Mouse (Mus musculus) stomach, embryonic 16.5 days (tissue): ENCODE data around the gene Gphn. TPM values are rescaled to one million over a fixed set of nuclear protein-coding genes. Genes with fewer than 3 reads are reported as not detected.

Experiments
- ATAC-seq: fragments of 200-750 bp; cut with Nextera tagmentation; 2 replicates; pipeline ENCODE4 v1.8.0; 2017; ENCODE audit warnings: moderate number of reproducible peaks, moderate TSS enrichment; ENCODE audit not compliant: insufficient read depth, low FRiP score
- H3K27ac ChIP-seq: fragments of 300-500 bp; sonication (generic); 2 replicates; pipeline ENCODE4 v1.5.1; 2014; ENCODE audit warnings: low read length
- H3K27me3 ChIP-seq: fragments of 300-500 bp; sonication (generic); 2 replicates; pipeline ENCODE4 v1.6.1; 2014; ENCODE audit warnings: low read length, control low read depth, mixed read lengths; ENCODE audit not compliant: control insufficient read depth, insufficient read depth
- H3K36me3 ChIP-seq: fragments of 300-500 bp; sonication (generic); 2 replicates; pipeline ENCODE4 v1.6.1; 2014; ENCODE audit warnings: low read length; ENCODE audit not compliant: control insufficient read depth, insufficient read depth
- H3K4me1 ChIP-seq: fragments of 300-500 bp; sonication (generic); 2 replicates; pipeline ENCODE4 v1.6.1; 2014; ENCODE audit warnings: low read length, control low read depth, mixed read lengths; ENCODE audit not compliant: control insufficient read depth, insufficient read depth
- H3K4me2 ChIP-seq: fragments of 300-500 bp; sonication (generic); 2 replicates; pipeline ENCODE4 v1.6.1; 2014; ENCODE audit warnings: low read depth, low read length, mixed read lengths
- H3K4me3 ChIP-seq: fragments of 300-500 bp; sonication (generic); replicated peaks from 2 replicates; pipeline ENCODE4 v1.5.1; 2014; ENCODE audit warnings: mild to moderate bottlenecking, low read length
- H3K9ac ChIP-seq: fragments of 300-500 bp; sonication (generic); 2 replicates; pipeline ENCODE4 v1.6.1; 2014; ENCODE audit warnings: low read length
- H3K9me3 ChIP-seq: fragments of 300-500 bp; sonication (generic); replicated peaks from 2 replicates; pipeline ENCODE4 v1.6.1; 2016; ENCODE audit warnings: low read length, control low read depth; ENCODE audit not compliant: control insufficient read depth
- whole genome bisulfite sequencing: fragments of 180-500 bp; shearing (Covaris S2); extraction: QIAGEN DNeasy Blood & Tissue Kit; methylation state at CpG from one replicate; pipeline ENCODE4 v1.1.7; 2014; 5-methylcytosine and 5-hydroxymethylcytosine counted together
- polyA plus RNA-seq: library from polyadenylated mRNA; unstranded; fragments of >200 nt; fragmentation: Nextera tagmentation; extraction: Ambion mirVana; gene quantifications from 2 replicates; pipeline ENCODE4 v1.2.1, GENCODE M21; 2015

Gene Gphn
- polyA plus RNA-seq, result 18.3 and 20.7 TPM in 2 replicates

DNA sequence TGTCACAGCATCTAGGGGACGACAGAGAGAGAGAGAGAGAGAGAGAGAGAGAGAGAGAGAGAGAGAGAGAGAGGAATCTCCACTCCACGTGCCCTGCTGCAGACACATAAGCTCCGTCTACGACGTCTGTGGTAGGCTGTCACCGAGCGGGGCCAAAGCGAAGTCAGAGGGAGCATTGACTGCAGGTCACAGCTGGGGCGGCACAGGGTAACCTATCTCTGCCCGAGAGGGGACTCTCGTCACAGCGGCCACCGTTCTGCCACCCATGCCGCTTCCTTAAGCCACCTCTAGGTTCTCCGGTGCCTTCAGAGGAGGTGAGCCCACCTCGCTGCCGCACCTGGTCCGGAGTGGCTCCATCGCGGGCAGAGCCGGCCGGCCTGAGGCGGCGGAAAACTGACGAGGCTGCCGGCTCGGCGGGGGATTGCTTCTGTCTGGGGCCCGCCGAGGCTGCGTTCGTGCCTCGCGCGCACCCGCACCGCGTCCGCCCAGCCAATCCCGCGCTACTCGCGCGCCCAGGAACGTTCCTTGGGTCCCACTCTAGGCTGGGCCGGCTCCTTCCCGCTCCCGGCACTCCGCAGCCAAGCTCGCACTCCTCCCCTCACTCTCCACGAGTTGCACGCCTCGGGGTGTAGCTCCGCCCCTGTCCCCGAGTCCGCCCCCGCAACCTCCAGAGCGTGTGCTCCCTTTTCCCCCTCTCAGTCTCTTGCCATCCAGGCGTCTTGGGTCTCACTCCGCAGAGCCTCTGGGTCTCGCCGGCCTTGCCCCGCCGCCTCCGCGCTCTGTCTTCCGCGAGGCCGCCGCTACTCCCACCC, at the start of gene Gphn:
Gphn (plus strand) TSS at position 673 of the 812 bp plus-strand sequence.
- Histone ChIP-seq H3K27ac (peak within 1 kb of the TSS; percentile 100), H3K4me1 (no peaks in the 10 kb centered on the region), H3K4me3 (peak within 1 kb of the TSS; percentile 94), H3K9me3 (no peaks in the 10 kb centered on the region), H3K4me2 (peak within 1 kb of the TSS; percentile 86), H3K9ac (peak within 1 kb of the TSS; percentile 93), H3K36me3 (no peaks in the 10 kb centered on the region), H3K27me3 (no peaks in the 10 kb centered on the region)
- WGBS, result under 1% methylated on average over 70 of the region's 70 CpGs
- peak; percentile 98 for ATAC-seq

DNA sequence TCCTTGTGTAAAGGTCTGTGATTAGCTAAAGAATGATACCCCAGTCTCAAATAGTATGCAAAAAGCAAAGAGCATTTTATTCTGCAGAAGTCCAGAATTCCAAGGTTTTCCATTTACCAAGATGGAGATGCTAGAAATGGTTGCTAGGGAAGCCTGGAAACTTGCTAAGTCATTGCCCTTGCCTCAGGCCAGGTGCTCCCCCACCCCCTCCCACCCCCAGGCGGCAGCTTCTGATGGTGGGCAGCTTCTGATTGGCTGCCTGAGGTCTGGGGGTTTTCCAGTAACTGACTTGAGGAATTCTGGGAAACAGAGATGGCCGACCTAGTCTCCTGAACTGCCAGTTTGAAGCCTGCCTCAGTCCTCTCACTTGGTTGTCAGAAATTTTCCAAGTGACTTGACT, 44.7 kb upstream of the Gphn start:
- Histone ChIP-seq H3K27ac (no peak overlapping the region), H3K4me1 (no peaks in the 10 kb centered on the region), H3K4me3 (no peak overlapping the region), H3K36me3 (no peaks in the 10 kb centered on the region), H3K4me2 (no peak overlapping the region), H3K9ac (no peak overlapping the region), H3K27me3 (no peaks in the 10 kb centered on the region), H3K9me3 (no peaks in the 10 kb centered on the region)
- no peak for ATAC-seq
- WGBS, result 49% methylated on average over 2 of the region's 2 CpGs

DNA sequence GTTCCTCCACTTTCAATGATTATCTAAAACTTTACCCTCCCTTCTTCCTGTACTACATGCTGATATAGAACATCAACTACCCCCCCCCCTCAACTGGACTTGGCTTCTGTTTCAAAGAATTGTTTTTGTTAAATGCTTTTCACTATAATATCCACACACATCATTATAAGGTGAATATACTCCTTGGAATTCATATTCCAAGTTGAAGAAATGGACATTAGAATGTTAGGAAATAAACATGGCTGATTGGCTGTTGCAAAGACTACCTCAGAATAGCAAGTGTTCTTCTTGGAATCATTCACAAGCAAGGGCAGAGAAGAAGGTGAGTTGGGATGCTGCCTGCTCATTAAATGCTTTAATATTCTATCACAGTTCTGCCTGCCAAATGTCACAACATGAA, 32.2 kb upstream of the Gphn start, which contains the start of gene Gm6657:
Gm6657 (plus strand) TSS at position 301 of the 400 bp plus-strand sequence.
- no peaks in the 10 kb centered on the region for H3K36me3 ChIP-seq
- H3K4me2 ChIP-seq, result no peak within 1 kb of the TSS
- H3K27me3 ChIP-seq, result no peaks in the 10 kb centered on the region
- H3K4me1 ChIP-seq, result no peaks in the 10 kb centered on the region
- no peak within 1 kb of the TSS for H3K4me3 ChIP-seq
- H3K27ac ChIP-seq, result no peak within 1 kb of the TSS
- H3K9me3 ChIP-seq, result no peaks in the 10 kb centered on the region
- ATAC-seq, result no peak
- H3K9ac ChIP-seq, result no peak within 1 kb of the TSS

DNA sequence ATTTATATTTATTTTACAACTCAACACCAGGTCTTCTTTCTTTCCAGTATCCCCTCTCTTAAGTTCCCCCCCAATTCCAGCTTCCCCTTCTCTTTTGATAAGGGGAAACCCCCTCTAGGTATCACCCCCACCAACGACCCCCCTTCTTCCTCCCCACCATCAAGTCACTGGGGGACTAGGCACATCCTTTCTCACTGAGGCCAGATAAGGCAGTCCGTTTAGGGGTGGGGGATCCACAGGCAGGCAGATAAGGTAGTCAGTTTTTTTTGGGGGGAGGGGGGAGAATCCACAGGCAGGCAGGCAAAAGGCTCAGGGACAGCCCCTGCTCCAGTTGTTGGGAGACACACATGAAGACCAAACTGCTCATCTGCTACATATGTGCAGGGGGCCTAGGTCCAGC, 30.8 kb upstream of the Gphn start:
- ATAC-seq, result no peak
- Histone ChIP-seq H3K27me3 (no peaks in the 10 kb centered on the region), H3K36me3 (no peaks in the 10 kb centered on the region), H3K4me2 (no peak overlapping the region), H3K27ac (no peak overlapping the region), H3K4me1 (no peaks in the 10 kb centered on the region), H3K9ac (no peak overlapping the region), H3K4me3 (no peak overlapping the region), H3K9me3 (no peaks in the 10 kb centered on the region)
- WGBS, result 34% methylated on average over 2 of the region's 2 CpGs

DNA sequence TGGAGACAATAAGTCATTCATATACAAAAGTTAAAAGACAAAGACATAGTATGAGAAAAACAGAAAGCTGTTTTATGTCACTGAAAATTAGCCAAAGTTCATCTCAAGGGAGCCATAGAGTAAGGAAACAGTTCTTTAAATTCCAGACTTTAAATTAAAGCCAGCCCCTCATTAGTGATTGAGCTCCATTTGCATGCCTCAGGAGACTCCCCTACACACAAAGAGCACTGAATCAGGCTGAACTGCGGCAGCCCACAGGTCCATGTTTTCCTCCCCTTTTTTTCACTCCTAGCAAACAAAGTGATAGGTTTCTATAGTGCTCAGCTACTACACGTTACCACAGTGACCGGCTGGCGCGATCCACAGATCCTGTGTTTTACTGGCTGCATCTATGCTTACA, 22.5 kb upstream of the Gphn start:
- no peaks in the 10 kb centered on the region for H3K4me1 ChIP-seq
- no peaks in the 10 kb centered on the region for H3K27me3 ChIP-seq
- 56% methylated on average over 5 of the region's 5 CpGs for WGBS
- no peak for ATAC-seq
- H3K4me2 ChIP-seq, result no peak overlapping the region
- H3K36me3 ChIP-seq, result no peaks in the 10 kb centered on the region
- no peak overlapping the region for H3K4me3 ChIP-seq
- H3K9me3 ChIP-seq, result no peaks in the 10 kb centered on the region
- no peak overlapping the region for H3K27ac ChIP-seq
- no peak overlapping the region for H3K9ac ChIP-seq

DNA sequence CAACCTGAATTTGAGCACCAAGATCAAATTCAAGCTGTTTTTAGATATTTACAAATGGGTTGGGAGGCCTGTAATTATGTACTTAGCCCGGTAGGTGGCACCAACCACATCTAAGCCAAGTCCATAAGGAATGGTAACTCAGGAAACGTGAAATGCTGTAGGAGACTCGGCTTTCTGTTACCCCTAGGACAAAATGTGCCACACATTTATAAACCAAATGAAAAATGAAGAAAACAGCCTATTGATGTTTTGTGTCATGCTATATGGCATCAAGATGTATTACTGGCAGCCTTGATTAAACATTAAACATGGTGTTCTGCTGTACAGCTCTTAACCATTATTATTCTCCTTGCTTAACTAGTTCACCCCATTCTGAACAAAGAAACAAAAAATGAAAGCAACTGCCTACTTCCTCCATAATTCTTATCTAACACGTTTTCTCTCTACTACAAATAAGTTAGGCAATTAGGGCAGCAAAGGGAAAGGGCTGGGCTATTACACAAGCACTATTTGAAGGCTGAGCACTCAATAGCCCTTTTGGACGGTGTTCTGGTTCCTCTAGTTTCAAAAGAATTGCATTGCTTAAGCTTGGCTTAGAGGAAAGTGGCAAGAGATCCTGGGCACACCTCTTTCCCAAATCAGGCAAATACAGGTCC, 20.1 kb upstream of the Gphn start:
- WGBS, result 7% methylated on average over 5 of the region's 5 CpGs
- Histone ChIP-seq H3K27ac (peak overlapping the region; percentile 70), H3K4me1 (no peaks in the 10 kb centered on the region), H3K9ac (no peak overlapping the region), H3K9me3 (no peaks in the 10 kb centered on the region), H3K4me2 (peak overlapping the region; percentile 33), H3K36me3 (no peaks in the 10 kb centered on the region), H3K4me3 (0 out of 2 replicates have a peak overlapping the region, but pooled peaks have one; percentile 0), H3K27me3 (no peaks in the 10 kb centered on the region)
- ATAC-seq, result peak; percentile 77

DNA sequence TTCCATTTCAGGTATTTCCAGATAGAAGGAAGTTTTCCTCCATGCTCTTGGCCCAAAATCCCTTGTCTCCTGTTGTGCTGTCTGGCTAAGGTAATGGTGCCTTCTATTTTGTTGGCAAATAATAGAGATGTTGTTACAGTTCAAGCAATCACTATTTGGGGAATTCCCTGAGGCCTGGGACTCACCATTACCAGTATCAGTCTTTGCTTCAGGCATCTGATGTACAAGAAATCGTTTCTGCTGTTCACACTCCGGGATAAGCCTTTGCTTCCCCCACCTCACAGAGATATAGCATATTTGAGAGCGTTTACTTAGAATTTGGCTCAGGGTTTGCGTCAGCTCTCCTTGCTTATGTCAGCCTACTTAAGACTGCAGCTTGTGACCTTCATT, 19.6 kb upstream of the Gphn start:
- WGBS, result 62% methylated on average over 4 of the region's 4 CpGs
- H3K4me3 ChIP-seq, result 0 out of 2 replicates have a peak overlapping the region, but pooled peaks have one; percentile 0
- H3K27ac ChIP-seq, result peak overlapping the region; percentile 70
- no peak for ATAC-seq
- no peaks in the 10 kb centered on the region for H3K4me1 ChIP-seq
- no peaks in the 10 kb centered on the region for H3K9me3 ChIP-seq
- peak overlapping the region; percentile 33 for H3K4me2 ChIP-seq
- no peaks in the 10 kb centered on the region for H3K36me3 ChIP-seq
- no peaks in the 10 kb centered on the region for H3K27me3 ChIP-seq
- H3K9ac ChIP-seq, result no peak overlapping the region

DNA sequence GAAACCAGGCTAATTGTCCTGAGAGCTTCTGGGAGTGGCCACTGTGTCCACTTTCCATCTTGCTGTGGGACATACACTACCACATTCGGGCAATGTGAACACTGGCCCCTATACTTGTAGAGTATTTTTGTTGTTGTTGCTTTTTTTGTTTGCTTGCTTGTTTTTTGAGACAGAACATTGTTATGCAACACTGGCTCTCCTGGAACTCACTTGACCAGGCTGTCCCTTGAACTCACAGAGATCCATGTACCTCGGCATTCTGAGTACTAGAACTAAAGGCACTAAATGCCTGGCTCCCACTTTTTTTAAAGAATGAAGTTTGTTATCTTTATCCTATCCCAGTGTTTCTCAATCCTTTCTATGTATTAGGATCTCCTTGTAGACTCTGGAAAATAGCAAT, 16.3 kb upstream of the Gphn start:
- no peaks in the 10 kb centered on the region for H3K4me1 ChIP-seq
- WGBS, result 86% methylated on average over 2 of the region's 2 CpGs
- H3K4me2 ChIP-seq, result no peak overlapping the region
- no peak for ATAC-seq
- no peak overlapping the region for H3K27ac ChIP-seq
- no peaks in the 10 kb centered on the region for H3K27me3 ChIP-seq
- H3K4me3 ChIP-seq, result no peak overlapping the region
- no peaks in the 10 kb centered on the region for H3K36me3 ChIP-seq
- no peak overlapping the region for H3K9ac ChIP-seq
- no peaks in the 10 kb centered on the region for H3K9me3 ChIP-seq

DNA sequence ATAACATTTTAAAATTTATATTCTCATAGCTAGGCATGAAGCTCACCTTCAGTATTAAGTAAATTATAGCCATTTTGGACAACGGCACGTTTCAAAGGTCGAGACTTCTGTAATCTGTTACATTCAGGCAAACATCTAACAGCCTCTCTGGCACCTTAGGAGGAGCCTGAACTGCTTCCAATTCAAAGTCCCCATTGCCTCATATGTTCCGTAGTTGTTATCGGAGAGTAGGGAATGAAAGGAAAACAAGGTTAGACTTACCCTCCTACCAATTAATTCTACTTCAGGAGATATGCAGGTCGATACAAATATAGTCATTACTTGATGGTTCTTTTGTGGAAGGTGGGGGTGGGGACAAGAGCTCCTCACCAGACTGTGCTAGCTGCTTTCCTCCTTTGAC, 10.7 kb upstream of the Gphn start:
- WGBS, result 53% methylated on average over 6 of the region's 6 CpGs
- Histone ChIP-seq H3K27ac (no peak overlapping the region), H3K36me3 (no peaks in the 10 kb centered on the region), H3K9me3 (no peaks in the 10 kb centered on the region), H3K4me1 (no peaks in the 10 kb centered on the region), H3K27me3 (no peaks in the 10 kb centered on the region), H3K4me2 (no peak overlapping the region), H3K4me3 (no peak overlapping the region), H3K9ac (no peak overlapping the region)
- no peak for ATAC-seq
